Mouse (Mus musculus) liver, embryonic 12.5 days (tissue): ENCODE data around the gene Tspan7. TPM values are rescaled to one million over a fixed set of nuclear protein-coding genes. Genes with fewer than 3 reads are reported as not detected.

Experiments
- ATAC-seq: fragments of 200-750 bp; cut with Nextera tagmentation; 2 replicates; pipeline ENCODE4 v1.8.0; 2017; ENCODE audit warnings: moderate number of reproducible peaks, mild to moderate bottlenecking, moderate library complexity
- H3K27ac ChIP-seq: fragments of 300-500 bp; sonication (generic); 2 replicates; pipeline ENCODE4 v1.5.1; 2016; ENCODE audit warnings: mild to moderate bottlenecking
- H3K27me3 ChIP-seq: fragments of 300-500 bp; sonication (generic); replicated peaks from 2 replicates; pipeline ENCODE4 v1.6.1; 2016; ENCODE audit warnings: mild to moderate bottlenecking, moderate library complexity
- H3K36me3 ChIP-seq: fragments of 300-500 bp; sonication (generic); 2 replicates; pipeline ENCODE4 v1.6.1; 2016; ENCODE audit warnings: mild to moderate bottlenecking, moderate library complexity
- H3K4me1 ChIP-seq: fragments of 300-500 bp; sonication (generic); 2 replicates; pipeline ENCODE4 v1.6.1; 2016
- H3K4me2 ChIP-seq: fragments of 300-500 bp; sonication (generic); 2 replicates; pipeline ENCODE4 v1.6.1; 2016; ENCODE audit warnings: mild to moderate bottlenecking, moderate library complexity
- H3K4me3 ChIP-seq: fragments of 300-500 bp; sonication (generic); 2 replicates; pipeline ENCODE4 v1.5.1; 2016; ENCODE audit warnings: mild to moderate bottlenecking, moderate library complexity
- H3K9ac ChIP-seq: fragments of 300-500 bp; sonication (generic); 2 replicates; pipeline ENCODE4 v1.6.1; 2016; ENCODE audit warnings: mild to moderate bottlenecking, moderate library complexity
- H3K9me3 ChIP-seq: fragments of 300-500 bp; sonication (generic); replicated peaks from 2 replicates; pipeline ENCODE4 v1.6.1; 2016; ENCODE audit warnings: mild to moderate bottlenecking, moderate library complexity
- WGBS: fragments of 180-500 bp; shearing (Covaris S2); methylation state at CpG from one replicate; pipeline ENCODE4 v1.1.7; 2016; ENCODE audit not compliant: insufficient replicate concordance; 5-methylcytosine and 5-hydroxymethylcytosine counted together
- polyA plus RNA-seq: library from polyadenylated mRNA; unstranded; fragments of >200 nt; fragmentation: Nextera tagmentation; extraction: Ambion mirVana; gene quantifications from 2 replicates; pipeline ENCODE4 v1.2.1, GENCODE M21; 2016

The Tspan7 gene
- polyA plus RNA-seq, 1 experiment from 2014 or later = 44.8 TPM

- Histone ChIP-seq H3K9me3 (no peaks in the 10 kb centered on the region), H3K4me3 (no peak overlapping the region), H3K4me2 (no peak overlapping the region), H3K36me3 (no peaks in the 10 kb centered on the region), H3K27ac (no peak overlapping the region), H3K4me1 (no peaks in the 10 kb centered on the region), H3K9ac (no peak overlapping the region), H3K27me3 (no peaks in the 10 kb centered on the region)
- ATAC-seq = no peak
- WGBS = 44% methylated on average over 2 of the region's 2 CpGs
These were observed 73.7 kb downstream of the Tspan7 start for GRCm38 (mm10) chrX:10558625-10559024.

- no peak overlapping the region for H3K27ac ChIP-seq
- no peak overlapping the region for H3K4me3 ChIP-seq
- no peaks in the 10 kb centered on the region for H3K4me1 ChIP-seq
- no peaks in the 10 kb centered on the region for H3K27me3 ChIP-seq
- WGBS = 62% methylated on average over 3 of the region's 3 CpGs
- no peak for ATAC-seq
- no peak overlapping the region for H3K4me2 ChIP-seq
- no peak overlapping the region for H3K9ac ChIP-seq
- no peaks in the 10 kb centered on the region for H3K36me3 ChIP-seq
- no peaks in the 10 kb centered on the region for H3K9me3 ChIP-seq
These were observed 80.9 kb downstream of the Tspan7 start for GRCm38 (mm10) chrX:10565811-10566210.

GRCm38 (mm10) chrX:10574523-10574922, 89.6 kb downstream of the Tspan7 start:
- Histone ChIP-seq H3K9ac (no peak overlapping the region), H3K27me3 (no peaks in the 10 kb centered on the region), H3K4me3 (no peak overlapping the region), H3K4me2 (no peak overlapping the region), H3K9me3 (no peaks in the 10 kb centered on the region), H3K4me1 (no peaks in the 10 kb centered on the region), H3K27ac (no peak overlapping the region), H3K36me3 (no peaks in the 10 kb centered on the region)
- ATAC-seq = no peak
- 56% methylated on average over 3 of the region's 3 CpGs for WGBS

GRCm38 (mm10) chrX:10575406-10575805, 90.4 kb downstream of the Tspan7 start:
- 45% methylated on average over 2 of the region's 2 CpGs for WGBS
- Histone ChIP-seq H3K36me3 (no peaks in the 10 kb centered on the region), H3K4me1 (no peaks in the 10 kb centered on the region), H3K9me3 (no peaks in the 10 kb centered on the region), H3K27me3 (no peaks in the 10 kb centered on the region), H3K4me2 (no peak overlapping the region), H3K27ac (no peak overlapping the region), H3K9ac (no peak overlapping the region), H3K4me3 (no peak overlapping the region)
- ATAC-seq = no peak

GRCm38 (mm10) chrX:10576349-10576748, 91.4 kb downstream of the Tspan7 start:
- no peak overlapping the region for H3K27ac ChIP-seq
- no peaks in the 10 kb centered on the region for H3K27me3 ChIP-seq
- no peaks in the 10 kb centered on the region for H3K36me3 ChIP-seq
- H3K4me1 ChIP-seq = no peaks in the 10 kb centered on the region
- no peak for ATAC-seq
- H3K4me2 ChIP-seq = no peak overlapping the region
- H3K9me3 ChIP-seq = no peaks in the 10 kb centered on the region
- no peak overlapping the region for H3K9ac ChIP-seq
- WGBS = 72% methylated on average over 4 of the region's 4 CpGs
- no peak overlapping the region for H3K4me3 ChIP-seq

- no peaks in the 10 kb centered on the region for H3K27me3 ChIP-seq
- no peak for ATAC-seq
- no peak overlapping the region for H3K9ac ChIP-seq
- H3K4me3 ChIP-seq = no peak overlapping the region
- no peaks in the 10 kb centered on the region for H3K36me3 ChIP-seq
- H3K4me2 ChIP-seq = no peak overlapping the region
- WGBS = 24% methylated on average over 1 of the region's 1 CpGs
- no peaks in the 10 kb centered on the region for H3K9me3 ChIP-seq
- no peaks in the 10 kb centered on the region for H3K4me1 ChIP-seq
- H3K27ac ChIP-seq = no peak overlapping the region
These were observed 92.4 kb downstream of the Tspan7 start for GRCm38 (mm10) chrX:10577356-10577755.

GRCm38 (mm10) chrX:10582731-10583130, 97.8 kb downstream of the Tspan7 start:
- Histone ChIP-seq H3K9ac (no peak overlapping the region), H3K36me3 (no peaks in the 10 kb centered on the region), H3K4me1 (no peaks in the 10 kb centered on the region), H3K27ac (no peak overlapping the region), H3K4me3 (no peak overlapping the region), H3K4me2 (no peak overlapping the region), H3K9me3 (no peaks in the 10 kb centered on the region), H3K27me3 (no peaks in the 10 kb centered on the region; the same call in 1 of the 2 replicates)
- WGBS = 69% methylated on average over 4 of the region's 4 CpGs
- ATAC-seq = no peak

GRCm38 (mm10) chrX:10592244-10592643, 107.3 kb downstream of the Tspan7 start:
- Histone ChIP-seq H3K9ac (no peak overlapping the region), H3K27me3 (no peaks in the 10 kb centered on the region), H3K36me3 (no peaks in the 10 kb centered on the region), H3K9me3 (no peaks in the 10 kb centered on the region), H3K27ac (no peak overlapping the region), H3K4me2 (no peak overlapping the region), H3K4me3 (no peak overlapping the region), H3K4me1 (no peaks in the 10 kb centered on the region)
- 49% methylated on average over 3 of the region's 3 CpGs for WGBS
- no peak for ATAC-seq

GRCm38 (mm10) chrX:10593561-10593960, 108.6 kb downstream of the Tspan7 start:
- no peak overlapping the region for H3K9ac ChIP-seq
- no peak for ATAC-seq
- 89% methylated on average over 7 of the region's 7 CpGs for WGBS
- H3K27me3 ChIP-seq = no peaks in the 10 kb centered on the region
- no peaks in the 10 kb centered on the region for H3K4me1 ChIP-seq
- H3K4me3 ChIP-seq = no peak overlapping the region
- H3K36me3 ChIP-seq = no peaks in the 10 kb centered on the region
- H3K9me3 ChIP-seq = no peaks in the 10 kb centered on the region
- no peak overlapping the region for H3K27ac ChIP-seq
- H3K4me2 ChIP-seq = no peak overlapping the region

GRCm38 (mm10) chrX:10617119-10617518, 132.2 kb downstream of the Tspan7 start:
- H3K4me2 ChIP-seq = no peak overlapping the region
- H3K4me3 ChIP-seq = no peak overlapping the region
- no peak overlapping the region for H3K9ac ChIP-seq
- H3K9me3 ChIP-seq = no peaks in the 10 kb centered on the region
- 15% methylated on average over 5 of the region's 5 CpGs for WGBS
- no peaks in the 10 kb centered on the region for H3K27me3 ChIP-seq
- no peaks in the 10 kb centered on the region for H3K36me3 ChIP-seq
- H3K4me1 ChIP-seq = no peaks in the 10 kb centered on the region
- no peak for ATAC-seq
- H3K27ac ChIP-seq = no peak overlapping the region

- Histone ChIP-seq H3K4me1 (no peaks in the 10 kb centered on the region), H3K27ac (no peak overlapping the region), H3K36me3 (no peaks in the 10 kb centered on the region), H3K4me3 (no peak overlapping the region), H3K27me3 (no peaks in the 10 kb centered on the region), H3K9ac (no peak overlapping the region), H3K4me2 (no peak overlapping the region), H3K9me3 (no peaks in the 10 kb centered on the region)
- ATAC-seq = no peak
These were observed 156.1 kb downstream of the Tspan7 start for GRCm38 (mm10) chrX:10641062-10641461.
